Mouse (Mus musculus) natural killer cell, adult 2 months (primary cell): ENCODE results near the gene Pde7b.

Source experiments
- DNase-seq, 2 experiments: peaks; one replicate each; pipeline ENCODE4 v3.0.0; 2022; ENCODE audit warnings: low spot score in 2 of 2

Gene Pde7b

GRCm38 (mm10) chr10:20548833-20549710 lies 175.8 kb downstream of the Pde7b start:
- no peak for DNase-seq

GRCm38 (mm10) chr10:20547951-20548551 lies 176.8 kb downstream of the Pde7b start:
- no peak for DNase-seq

- no peak for DNase-seq
Measured at GRCm38 (mm10) chr10:20543121-20543520, 181.8 kb downstream of the Pde7b start.

- DNase-seq: no peak
Measured at GRCm38 (mm10) chr10:20533811-20534210, 191.1 kb downstream of the Pde7b start.

GRCm38 (mm10) chr10:20531921-20532320 lies 193.0 kb downstream of the Pde7b start:
- DNase-seq: no peak

- no peak for DNase-seq
Measured at GRCm38 (mm10) chr10:20528544-20529411, 196.1 kb downstream of the Pde7b start.

- DNase-seq: no peak
Measured at GRCm38 (mm10) chr10:20527737-20528136, 197.1 kb downstream of the Pde7b start.

- no peak for DNase-seq
Measured at GRCm38 (mm10) chr10:20518529-20518889, 206.4 kb downstream of the Pde7b start.

- DNase-seq: peak in 1 of 2 experiments; percentile 48
Measured at GRCm38 (mm10) chr10:20517756-20518528, 206.9 kb downstream of the Pde7b start.

GRCm38 (mm10) chr10:20513891-20514290 lies 211.0 kb downstream of the Pde7b start:
- DNase-seq: no peak

GRCm38 (mm10) chr10:20513461-20513860 lies 211.4 kb downstream of the Pde7b start:
- no peak for DNase-seq

GRCm38 (mm10) chr10:20509819-20510218 lies 215.1 kb downstream of the Pde7b start:
- no peak for DNase-seq

GRCm38 (mm10) chr10:20508497-20508896 lies 216.4 kb downstream of the Pde7b start:
- no peak for DNase-seq

- DNase-seq: no peak
Measured at GRCm38 (mm10) chr10:20507732-20508412, 217.0 kb downstream of the Pde7b start.

GRCm38 (mm10) chr10:20507069-20507468 lies 217.8 kb downstream of the Pde7b start:
- no peak for DNase-seq

GRCm38 (mm10) chr10:20505454-20505853 lies 219.4 kb downstream of the Pde7b start:
- DNase-seq: no peak

- DNase-seq: no peak
Measured at GRCm38 (mm10) chr10:20504800-20505199, 220.1 kb downstream of the Pde7b start.

- DNase-seq: no peak
Measured at GRCm38 (mm10) chr10:20503265-20504025, 221.4 kb downstream of the Pde7b start.

- no peak for DNase-seq
Measured at GRCm38 (mm10) chr10:20501221-20501620, 223.7 kb downstream of the Pde7b start.

GRCm38 (mm10) chr10:20495051-20495450 lies 229.8 kb downstream of the Pde7b start:
- DNase-seq: no peak
